Mouse (Mus musculus): ENCODE results near the gene Wdr43. TPM values are rescaled to one million over a fixed set of nuclear protein-coding genes. Genes with fewer than 3 reads are reported as not detected.

The Wdr43 gene
- polyA plus RNA-seq, 1 experiment from 2014 or later: 77.2 TPM

DNA sequence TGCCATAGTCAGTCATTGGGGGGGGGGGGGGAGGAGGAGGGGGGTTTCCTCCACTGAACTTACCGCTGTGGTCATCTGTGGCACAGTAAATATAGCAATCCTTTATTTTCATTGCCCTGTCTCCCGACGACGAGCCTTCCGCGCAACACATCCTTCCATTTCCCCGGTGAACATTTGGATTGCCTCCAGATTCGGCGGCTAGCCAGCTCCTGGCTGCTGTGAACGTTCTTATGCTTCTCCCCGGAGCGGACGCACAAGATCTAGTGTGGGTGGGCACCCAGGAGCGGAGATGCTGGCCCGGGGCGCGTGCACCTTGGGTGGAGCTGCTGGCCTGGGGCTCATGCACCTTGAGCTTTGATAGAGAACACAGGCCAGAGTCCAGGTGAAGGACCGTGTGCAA is 59.2 kb downstream of the Wdr43 start:
- no peaks in the 10 kb centered on the region for H3K36me3 ChIP-seq (ENCODE audit: inconsistent target)
- WGBS (ENCODE audit: missing documents): 96% methylated on average over 17 of the region's 18 CpGs

GRCm38 (mm10) chr17:71681666-71682065 is 66.0 kb downstream of the Wdr43 start:
- Histone ChIP-seq H3K27ac (no peak overlapping the region), H3K79me2 (ENCODE audit: inconsistent target) (no peaks in the 10 kb centered on the region), H3K36me3 (ENCODE audit: inconsistent target) (no peaks in the 10 kb centered on the region), H3K4me3 (ENCODE audit: inconsistent target) (no peak overlapping the region)
- 92% methylated on average over 14 of the region's 14 CpGs for WGBS (ENCODE audit: missing documents)

More for the DNA sequence above, 59.2 kb downstream of the Wdr43 start:
- Histone ChIP-seq H3K4me3 (ENCODE audit: inconsistent target) (no peak overlapping the region), H3K27ac (no peak overlapping the region), H3K79me2 (ENCODE audit: inconsistent target) (no peaks in the 10 kb centered on the region)

- Histone ChIP-seq H3K27ac (no peak overlapping the region), H3K4me3 (ENCODE audit: inconsistent target) (no peak overlapping the region), H3K79me2 (ENCODE audit: inconsistent target) (no peaks in the 10 kb centered on the region), H3K36me3 (ENCODE audit: inconsistent target) (no peaks in the 10 kb centered on the region)
- WGBS (ENCODE audit: missing documents): 99% methylated on average over 4 of the region's 4 CpGs
Measured at GRCm38 (mm10) chr17:71682379-71682778, 66.7 kb downstream of the Wdr43 start.

DNA sequence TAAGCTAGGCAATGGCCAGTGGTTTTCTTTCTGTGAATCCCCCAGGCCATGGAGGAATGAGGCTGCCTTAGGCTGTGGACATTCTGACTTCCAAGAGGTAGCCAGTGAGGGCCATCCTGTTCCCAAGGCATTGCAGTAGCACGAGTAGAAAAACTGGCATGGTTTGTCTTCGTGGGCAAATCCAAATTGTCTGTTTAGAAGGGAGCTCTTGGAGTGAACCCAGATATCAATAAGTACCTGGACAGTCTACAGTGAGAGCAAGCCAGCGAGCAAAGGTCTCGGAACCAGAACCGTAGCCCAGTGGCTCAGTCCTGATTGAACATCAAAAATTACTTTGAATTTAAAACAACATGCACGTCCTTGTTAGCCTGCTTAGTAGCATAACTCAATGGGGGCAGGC is 67.6 kb downstream of the Wdr43 start:
- H3K36me3 ChIP-seq (ENCODE audit: inconsistent target): no peaks in the 10 kb centered on the region
- no peaks in the 10 kb centered on the region for H3K79me2 ChIP-seq (ENCODE audit: inconsistent target)
- H3K4me3 ChIP-seq (ENCODE audit: inconsistent target): no peak overlapping the region
- WGBS (ENCODE audit: missing documents): 96% methylated on average over 6 of the region's 6 CpGs
- no peak overlapping the region for H3K27ac ChIP-seq

DNA sequence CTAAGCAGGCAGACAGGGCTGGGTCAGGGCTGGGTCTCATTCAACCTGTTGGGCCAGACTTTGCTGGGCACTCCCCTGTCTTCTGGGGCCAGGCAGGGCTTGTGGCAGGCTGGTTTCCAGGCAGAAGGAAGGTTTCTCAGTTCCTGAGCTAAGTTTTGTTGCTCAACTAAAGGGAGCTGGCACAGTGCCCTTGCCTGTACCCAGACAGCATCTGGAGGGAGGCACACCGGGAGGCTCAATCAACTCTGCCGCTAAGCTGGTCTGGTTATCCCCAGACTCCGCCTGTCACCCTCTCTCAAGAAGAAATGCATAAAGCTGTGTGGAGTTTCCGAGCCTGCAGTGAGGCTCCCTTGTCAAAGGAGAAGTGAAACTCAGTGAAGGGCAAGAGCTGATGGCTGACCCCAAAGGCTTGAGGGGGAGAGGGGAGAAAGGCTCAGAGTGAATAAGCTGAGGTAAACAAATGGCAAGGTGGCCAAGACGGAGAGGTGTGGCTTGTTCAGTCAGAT is 68.5 kb downstream of the Wdr43 start:
- H3K4me3 ChIP-seq (ENCODE audit: inconsistent target): no peak overlapping the region
- H3K36me3 ChIP-seq (ENCODE audit: inconsistent target): no peaks in the 10 kb centered on the region
- H3K79me2 ChIP-seq (ENCODE audit: inconsistent target): no peaks in the 10 kb centered on the region
- no peak overlapping the region for H3K27ac ChIP-seq
- WGBS (ENCODE audit: missing documents): 3% methylated on average over 5 of the region's 5 CpGs

DNA sequence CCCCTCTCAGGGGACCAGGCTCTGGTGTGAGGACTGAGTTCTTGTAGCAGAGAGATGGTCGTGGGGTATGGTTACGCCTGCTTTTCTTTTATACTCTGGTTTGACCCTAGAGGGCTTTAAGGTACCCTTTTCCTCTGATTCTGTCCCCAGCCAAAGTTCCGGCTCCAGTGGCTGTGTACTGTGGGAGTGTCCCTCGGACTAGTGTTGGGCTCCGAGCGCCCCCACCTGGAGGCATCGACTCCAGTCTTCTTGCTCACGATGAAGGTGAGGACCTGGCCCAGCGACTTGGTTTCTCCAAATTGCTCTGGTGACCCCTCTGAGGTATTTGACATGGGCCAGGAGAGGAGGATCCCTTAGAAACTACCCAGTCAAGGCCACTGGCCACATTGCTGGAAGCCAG is 71.7 kb downstream of the Wdr43 start:
- Histone ChIP-seq H3K79me2 (ENCODE audit: inconsistent target) (no peaks in the 10 kb centered on the region), H3K36me3 (ENCODE audit: inconsistent target) (no peaks in the 10 kb centered on the region), H3K27ac (no peak overlapping the region), H3K4me3 (ENCODE audit: inconsistent target) (no peak overlapping the region)
- WGBS (ENCODE audit: missing documents): 88% methylated on average over 9 of the region's 9 CpGs

GRCm38 (mm10) chr17:71689903-71690302 is 74.2 kb downstream of the Wdr43 start:
- Histone ChIP-seq H3K4me3 (ENCODE audit: inconsistent target) (no peak overlapping the region), H3K27ac (no peak overlapping the region)
- WGBS (ENCODE audit: missing documents): 67% methylated on average over 5 of the region's 5 CpGs

DNA sequence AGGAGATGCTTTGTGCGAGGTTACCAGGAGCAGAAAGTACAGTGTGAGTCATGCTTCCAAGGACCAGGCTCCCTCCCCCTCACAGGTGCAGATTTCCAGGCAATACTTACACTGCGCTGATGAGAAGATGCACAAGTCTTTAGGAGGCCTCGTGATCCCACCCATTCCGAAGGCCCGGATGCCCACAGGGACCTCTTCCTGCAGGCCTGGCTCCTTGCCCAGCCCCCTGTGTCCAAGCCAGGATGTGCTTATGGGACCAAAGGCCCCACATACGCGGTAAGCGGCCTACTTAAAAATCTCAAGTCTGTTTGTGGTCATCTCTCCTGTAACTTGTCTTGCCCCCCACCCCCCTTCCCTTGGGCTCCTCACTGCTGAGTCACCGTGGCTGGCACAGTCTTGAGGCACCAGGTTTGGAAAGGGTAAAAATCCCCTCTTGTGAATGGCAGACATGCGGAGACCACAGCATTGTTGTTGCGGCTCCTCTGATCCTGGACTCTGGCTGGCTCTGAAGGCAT is 75.7 kb downstream of the Wdr43 start:
- Histone ChIP-seq H3K36me3 (ENCODE audit: inconsistent target) (no peaks in the 10 kb centered on the region), H3K27ac (no peak overlapping the region), H3K79me2 (ENCODE audit: inconsistent target) (no peaks in the 10 kb centered on the region), H3K4me3 (ENCODE audit: inconsistent target) (no peak overlapping the region)
- WGBS (ENCODE audit: missing documents): 32% methylated on average over 11 of the region's 11 CpGs

More at GRCm38 (mm10) chr17:71689903-71690302, 74.2 kb downstream of the Wdr43 start:
- Histone ChIP-seq H3K79me2 (ENCODE audit: inconsistent target) (no peaks in the 10 kb centered on the region), H3K36me3 (ENCODE audit: inconsistent target) (no peaks in the 10 kb centered on the region)

GRCm38 (mm10) chr17:71693313-71693712 is 77.6 kb downstream of the Wdr43 start:
- 70% methylated on average over 5 of the region's 5 CpGs for WGBS (ENCODE audit: missing documents)
- H3K27ac ChIP-seq: no peak overlapping the region
- no peaks in the 10 kb centered on the region for H3K79me2 ChIP-seq (ENCODE audit: inconsistent target)
- no peaks in the 10 kb centered on the region for H3K36me3 ChIP-seq (ENCODE audit: inconsistent target)
- H3K4me3 ChIP-seq (ENCODE audit: inconsistent target): no peak overlapping the region

DNA sequence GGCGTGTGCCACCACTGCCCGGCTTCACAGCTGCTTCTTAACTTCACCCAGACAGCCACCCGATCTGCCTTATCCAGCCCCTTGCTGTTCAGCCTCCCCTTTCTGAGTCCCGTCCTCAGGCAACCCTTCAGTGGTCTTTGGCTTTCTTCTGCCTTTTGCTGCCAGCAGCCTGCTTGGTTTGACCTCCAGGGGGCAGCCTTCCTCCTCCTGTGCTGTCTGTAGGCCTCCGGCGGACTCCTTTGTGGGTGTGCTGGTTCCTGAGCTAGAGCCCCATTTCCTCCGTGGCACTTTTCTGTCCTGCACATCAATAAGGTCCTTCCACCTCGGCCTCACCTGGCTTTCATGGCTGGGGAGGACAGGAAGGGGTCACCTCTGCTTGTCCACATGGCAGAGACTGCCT is 78.1 kb downstream of the Wdr43 start:
- WGBS (ENCODE audit: missing documents): 84% methylated on average over 8 of the region's 8 CpGs

DNA sequence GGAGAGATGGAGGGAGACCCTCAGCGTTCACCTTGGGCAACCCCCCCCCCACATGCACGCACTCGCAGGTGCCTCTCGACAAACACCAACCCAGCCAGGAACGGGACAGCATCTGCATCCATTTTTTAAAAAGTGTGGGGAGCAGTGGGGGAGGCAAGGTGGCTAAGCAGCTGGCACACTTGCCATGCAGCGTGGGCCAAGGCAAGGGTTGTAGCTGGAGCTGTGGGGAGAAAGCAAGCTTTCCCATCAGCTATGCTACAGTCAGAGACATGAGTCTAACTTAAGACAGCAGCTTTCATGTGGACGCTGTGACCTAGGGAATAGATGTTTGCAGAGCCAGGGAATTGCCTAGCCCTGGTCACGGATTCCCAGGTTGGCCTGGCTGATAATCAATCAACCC is 79.5 kb downstream of the Wdr43 start:
- H3K4me3 ChIP-seq (ENCODE audit: inconsistent target): no peak overlapping the region
- no peaks in the 10 kb centered on the region for H3K79me2 ChIP-seq (ENCODE audit: inconsistent target)
- no peaks in the 10 kb centered on the region for H3K36me3 ChIP-seq (ENCODE audit: inconsistent target)
- H3K27ac ChIP-seq: no peak overlapping the region
- 92% methylated on average over 8 of the region's 8 CpGs for WGBS (ENCODE audit: missing documents)

More for the DNA sequence above, 78.1 kb downstream of the Wdr43 start:
- Histone ChIP-seq H3K4me3 (ENCODE audit: inconsistent target) (no peak overlapping the region), H3K79me2 (ENCODE audit: inconsistent target) (no peaks in the 10 kb centered on the region), H3K36me3 (ENCODE audit: inconsistent target) (no peaks in the 10 kb centered on the region), H3K27ac (no peak overlapping the region)

DNA sequence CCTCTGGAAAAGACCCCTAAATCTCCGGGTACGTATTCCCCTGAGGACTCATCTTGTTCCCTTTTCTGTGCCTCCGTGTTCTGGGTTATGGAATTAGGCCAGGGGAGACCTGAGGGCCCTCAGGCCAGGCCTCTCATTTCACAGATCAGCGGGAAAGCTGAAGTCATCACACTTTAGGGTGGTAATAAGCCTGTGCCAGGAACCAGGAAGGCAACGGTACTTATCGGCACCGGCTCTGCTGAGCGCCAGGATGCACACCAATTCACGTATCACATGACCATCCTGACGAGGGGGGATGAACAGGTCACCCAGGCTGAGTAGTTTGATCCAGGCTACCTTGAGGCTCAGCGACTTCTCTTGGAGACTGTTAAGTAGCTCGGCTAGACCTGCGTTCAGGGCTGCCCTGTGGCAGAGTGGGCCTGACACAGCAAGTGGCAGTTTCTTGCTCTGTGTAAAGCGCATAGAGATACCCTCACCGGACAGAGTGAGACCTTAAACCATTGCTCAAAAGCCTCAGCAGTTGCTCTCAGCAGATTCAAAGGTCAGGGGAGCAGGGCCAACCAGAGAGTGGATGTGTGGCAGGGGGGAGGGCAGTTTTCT is 80.1 kb downstream of the Wdr43 start:
- no peaks in the 10 kb centered on the region for H3K36me3 ChIP-seq (ENCODE audit: inconsistent target)
- H3K4me3 ChIP-seq (ENCODE audit: inconsistent target): no peak overlapping the region
- WGBS (ENCODE audit: missing documents): 93% methylated on average over 15 of the region's 15 CpGs
- no peak overlapping the region for H3K27ac ChIP-seq
- H3K79me2 ChIP-seq (ENCODE audit: inconsistent target): no peaks in the 10 kb centered on the region

DNA sequence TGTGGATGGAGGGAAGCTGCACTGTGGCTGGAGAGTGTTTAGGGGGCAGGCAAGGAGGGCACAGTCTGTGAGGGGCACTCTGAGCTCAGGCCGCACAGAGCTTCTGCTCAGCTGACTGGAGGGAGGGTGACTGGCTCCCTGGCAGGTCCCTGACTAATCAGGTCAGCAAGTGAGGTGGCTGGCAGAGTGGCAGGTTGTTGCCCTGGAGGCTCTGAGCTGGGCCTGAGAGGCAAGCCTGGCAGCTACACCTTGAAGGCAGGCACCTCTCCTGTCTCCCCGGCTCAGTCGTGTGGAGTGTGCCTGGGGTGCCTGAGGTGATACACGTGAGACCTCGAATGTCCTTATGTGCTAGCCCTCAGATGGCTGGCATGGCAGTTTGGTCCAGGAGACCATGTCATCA is 80.7 kb downstream of the Wdr43 start:
- no peaks in the 10 kb centered on the region for H3K79me2 ChIP-seq (ENCODE audit: inconsistent target)
- H3K27ac ChIP-seq: no peak overlapping the region
- H3K36me3 ChIP-seq (ENCODE audit: inconsistent target): no peaks in the 10 kb centered on the region
- 91% methylated on average over 4 of the region's 5 CpGs for WGBS (ENCODE audit: missing documents)
- H3K4me3 ChIP-seq (ENCODE audit: inconsistent target): no peak overlapping the region

DNA sequence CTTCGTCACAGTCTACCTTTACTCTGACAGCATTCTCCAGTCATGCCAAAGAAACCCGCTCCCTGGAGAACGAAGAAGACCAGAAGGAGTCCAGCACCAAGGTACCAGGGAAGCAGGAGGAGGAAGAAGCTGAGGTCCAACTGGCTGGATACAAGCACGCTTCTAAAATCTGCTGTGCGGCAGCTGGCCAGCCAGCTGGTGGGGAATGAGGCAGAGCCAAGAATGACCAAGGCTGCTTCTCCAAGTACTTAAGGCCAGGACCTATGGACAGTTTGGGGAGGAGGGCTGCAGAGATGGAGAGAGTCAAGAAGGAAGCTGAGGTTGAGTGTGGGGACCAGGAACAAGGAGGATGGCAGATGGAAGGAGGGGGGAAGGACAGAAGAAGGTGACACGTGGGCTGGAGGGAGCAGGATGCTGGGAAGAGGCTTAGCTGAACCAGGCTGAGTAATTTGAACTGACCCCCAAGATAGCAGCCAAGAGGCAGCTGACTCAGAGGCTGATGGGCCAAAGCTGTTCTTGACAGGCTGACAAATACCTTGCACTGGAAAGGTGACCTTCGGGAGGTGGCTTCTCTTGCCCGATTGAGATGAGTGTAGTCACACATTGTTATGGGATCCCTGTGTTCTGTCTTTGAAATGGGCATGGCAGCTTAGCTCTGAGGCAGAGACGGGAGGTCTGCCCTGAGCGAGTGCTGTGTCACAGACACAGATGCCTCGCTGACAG is 82.4 kb downstream of the Wdr43 start:
- Histone ChIP-seq H3K79me2 (ENCODE audit: inconsistent target) (no peaks in the 10 kb centered on the region), H3K4me3 (ENCODE audit: inconsistent target) (no peak overlapping the region), H3K36me3 (ENCODE audit: inconsistent target) (no peaks in the 10 kb centered on the region), H3K27ac (no peak overlapping the region)
- 87% methylated on average over 11 of the region's 11 CpGs for WGBS (ENCODE audit: missing documents)

DNA sequence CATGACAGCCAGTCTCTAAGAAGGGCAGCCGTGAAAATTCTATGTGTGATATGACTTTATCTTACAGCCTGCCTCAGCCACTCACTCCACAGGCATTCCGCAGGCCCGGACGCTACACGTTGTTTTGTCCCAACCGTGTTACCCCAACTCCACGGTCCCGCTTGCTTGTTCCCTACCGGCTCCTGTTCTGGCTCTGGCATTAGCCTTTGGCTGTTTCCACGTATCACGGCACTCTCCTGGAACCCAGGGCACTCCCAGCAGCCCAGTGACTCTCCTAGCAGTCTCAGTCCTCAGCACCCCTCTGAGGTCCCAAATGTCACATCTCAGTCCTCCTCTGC is 82.9 kb downstream of the Wdr43 start:
- WGBS (ENCODE audit: missing documents): 95% methylated on average over 11 of the region's 11 CpGs

More for the DNA sequence above, 82.9 kb downstream of the Wdr43 start:
- Histone ChIP-seq H3K79me2 (ENCODE audit: inconsistent target) (no peaks in the 10 kb centered on the region), H3K36me3 (ENCODE audit: inconsistent target) (no peaks in the 10 kb centered on the region), H3K4me3 (ENCODE audit: inconsistent target) (no peak overlapping the region), H3K27ac (no peak overlapping the region)
